Mouse (Mus musculus) heart, embryonic 16.5 days (tissue): ENCODE results near the gene Cabp1. TPM values are rescaled to one million over a fixed set of nuclear protein-coding genes. Genes with fewer than 3 reads are reported as not detected.
"Not testable (repeated sequence)": the region's sequence is repeated elsewhere in the genome, so short reads cannot be mapped to it uniquely, and the experiment has no call there.

ENCODE experiments used
- ATAC-seq: fragments of 200-750 bp; cut with Nextera tagmentation; replicated peaks from 2 replicates; pipeline ENCODE4 v1.8.0; 2017; ENCODE audit warnings: moderate number of reproducible peaks; ENCODE audit not compliant: insufficient read depth, low FRiP score; ENCODE audit errors: extremely low read depth
- H3K27ac ChIP-seq: fragments of 300-500 bp; sonication (generic); 2 replicates; pipeline ENCODE4 v1.5.1; 2014; ENCODE audit warnings: mild to moderate bottlenecking, low read length, control low read depth, moderate library complexity
- H3K27me3 ChIP-seq: fragments of 300-500 bp; sonication (generic); 2 replicates; pipeline ENCODE4 v1.6.1; 2014; ENCODE audit warnings: low read length, mixed read lengths; ENCODE audit not compliant: control insufficient read depth, insufficient read depth
- H3K36me3 ChIP-seq: fragments of 300-500 bp; sonication (generic); 2 replicates; pipeline ENCODE4 v1.6.1; 2014; ENCODE audit not compliant: control insufficient read depth, insufficient read depth
- H3K4me1 ChIP-seq: fragments of 300-500 bp; sonication (generic); 2 replicates; pipeline ENCODE4 v1.6.1; 2014; ENCODE audit warnings: low read length, mixed read lengths; ENCODE audit not compliant: control insufficient read depth, insufficient read depth
- H3K4me2 ChIP-seq: fragments of 300-500 bp; sonication (generic); 2 replicates; pipeline ENCODE4 v1.6.1; 2014; ENCODE audit warnings: low read depth, mild to moderate bottlenecking, control low read depth, low read length
- H3K4me3 ChIP-seq: fragments of 300-500 bp; sonication (generic); 2 replicates; pipeline ENCODE4 v1.5.1; 2014; ENCODE audit warnings: mild to moderate bottlenecking, control low read depth, low read length
- H3K9ac ChIP-seq: fragments of 300-500 bp; sonication (generic); 2 replicates; pipeline ENCODE4 v1.6.1; 2014; ENCODE audit warnings: low read length, control low read depth
- H3K9me3 ChIP-seq: fragments of 300-500 bp; sonication (generic); replicated peaks from 2 replicates; pipeline ENCODE4 v1.6.1; 2016; ENCODE audit warnings: low read length; ENCODE audit not compliant: control insufficient read depth
- WGBS: fragments of 180-500 bp; shearing (Covaris S2); extraction: QIAGEN DNeasy Blood & Tissue Kit; methylation state at CpG from one replicate; pipeline ENCODE4 v1.1.7; 2014; 5-methylcytosine and 5-hydroxymethylcytosine counted together
- polyA plus RNA-seq: library from polyadenylated mRNA; unstranded; fragments of >200 nt; fragmentation: Nextera tagmentation; extraction: Ambion mirVana; gene quantifications from 2 replicates; pipeline ENCODE4 v1.2.1, GENCODE M21; 2015

Cabp1 gene
- polyA plus RNA-seq, 1 experiment from 2014 or later = 0.51 TPM

- 66% methylated on average over 6 of the region's 6 CpGs for WGBS
- Histone ChIP-seq H3K4me2 (no peak overlapping the region), H3K9me3 (no peaks in the 10 kb centered on the region), H3K4me1 (peaks cover 18% of the 10 kb centered on the region), H3K27ac (peak overlapping the region; percentile 74), H3K4me3 (no peak overlapping the region), H3K9ac (no peak overlapping the region), H3K27me3 (no peaks in the 10 kb centered on the region), H3K36me3 (no peaks in the 10 kb centered on the region)
- 0 out of 2 replicates have a peak, but pooled peaks have one; percentile 12 for ATAC-seq
These were observed 26.8 kb downstream of the Cabp1 start for GRCm38 (mm10) chr5:115167396-115167795.

- Histone ChIP-seq H3K36me3 (no peaks in the 10 kb centered on the region), H3K27me3 (no peaks in the 10 kb centered on the region), H3K27ac (peak overlapping the region; percentile 74), H3K9ac (no peak overlapping the region), H3K4me1 (peaks cover 18% of the 10 kb centered on the region), H3K4me3 (no peak overlapping the region), H3K9me3 (no peaks in the 10 kb centered on the region), H3K4me2 (no peak overlapping the region)
- no peak for ATAC-seq
- WGBS = 76% methylated on average over 7 of the region's 7 CpGs
These were observed 27.4 kb downstream of the Cabp1 start for GRCm38 (mm10) chr5:115166815-115167194.

GRCm38 (mm10) chr5:115165895-115166814 is 28.0 kb downstream of the Cabp1 start:
- ATAC-seq = peak; percentile 28; the same call in 1 of the 2 replicates
- Histone ChIP-seq H3K4me2 (no peak overlapping the region), H3K9ac (0 out of 2 replicates have a peak overlapping the region, but pooled peaks have one; percentile 42), H3K4me3 (no peak overlapping the region), H3K36me3 (no peaks in the 10 kb centered on the region), H3K9me3 (no peaks in the 10 kb centered on the region), H3K27ac (peak overlapping the region; percentile 74), H3K4me1 (peaks cover 21% of the 10 kb centered on the region), H3K27me3 (no peaks in the 10 kb centered on the region)
- 34% methylated on average over 11 of the region's 11 CpGs for WGBS

- no peaks in the 10 kb centered on the region for H3K27me3 ChIP-seq
- H3K4me1 ChIP-seq = peaks cover 21% of the 10 kb centered on the region
- H3K9me3 ChIP-seq = no peaks in the 10 kb centered on the region
- H3K4me2 ChIP-seq = no peak overlapping the region
- H3K4me3 ChIP-seq = no peak overlapping the region
- H3K27ac ChIP-seq = no peak overlapping the region
- ATAC-seq = no peak
- no peaks in the 10 kb centered on the region for H3K36me3 ChIP-seq
- no peak overlapping the region for H3K9ac ChIP-seq
- WGBS = 59% methylated on average over 9 of the region's 9 CpGs
These were observed 28.8 kb downstream of the Cabp1 start for GRCm38 (mm10) chr5:115165351-115165750.

GRCm38 (mm10) chr5:115164446-115164845 is 29.7 kb downstream of the Cabp1 start:
- peaks cover 21% of the 10 kb centered on the region for H3K4me1 ChIP-seq
- H3K9me3 ChIP-seq, H3K27ac ChIP-seq, H3K27me3 ChIP-seq, ATAC-seq, H3K4me2 ChIP-seq, H3K36me3 ChIP-seq, H3K9ac ChIP-seq, H3K4me3 ChIP-seq: not testable (repeated sequence)
- WGBS = 69% methylated on average over 4 of the region's 4 CpGs

- WGBS = 45% methylated on average over 8 of the region's 8 CpGs
- no peaks in the 10 kb centered on the region for H3K9me3 ChIP-seq
- no peak overlapping the region for H3K27ac ChIP-seq
- H3K9ac ChIP-seq = no peak overlapping the region
- no peaks in the 10 kb centered on the region for H3K36me3 ChIP-seq
- H3K4me2 ChIP-seq = no peak overlapping the region
- H3K4me1 ChIP-seq = peaks cover 21% of the 10 kb centered on the region
- no peaks in the 10 kb centered on the region for H3K27me3 ChIP-seq
- no peak overlapping the region for H3K4me3 ChIP-seq
- no peak for ATAC-seq
These were observed 30.6 kb downstream of the Cabp1 start for GRCm38 (mm10) chr5:115163563-115163962.

GRCm38 (mm10) chr5:115161940-115162279 is 32.3 kb downstream of the Cabp1 start:
- not testable (repeated sequence) for H3K4me3 ChIP-seq, H3K4me2 ChIP-seq, H3K27ac ChIP-seq, H3K27me3 ChIP-seq, ATAC-seq, H3K9me3 ChIP-seq, H3K9ac ChIP-seq, H3K36me3 ChIP-seq
- H3K4me1 ChIP-seq = peaks cover 21% of the 10 kb centered on the region
- 40% methylated on average over 1 of the region's 1 CpGs for WGBS

GRCm38 (mm10) chr5:115161064-115161939 is 32.9 kb downstream of the Cabp1 start:
- H3K4me3 ChIP-seq = no peak overlapping the region
- H3K4me2 ChIP-seq = peak overlapping the region; percentile 31; the same call in 1 of the 2 replicates
- peak overlapping the region; percentile 69 for H3K27ac ChIP-seq
- no peaks in the 10 kb centered on the region for H3K27me3 ChIP-seq
- ATAC-seq = no peak
- no peaks in the 10 kb centered on the region for H3K36me3 ChIP-seq
- peaks cover 21% of the 10 kb centered on the region for H3K4me1 ChIP-seq
- 42% methylated on average over 13 of the region's 13 CpGs for WGBS
- H3K9ac ChIP-seq = no peak overlapping the region
- H3K9me3 ChIP-seq = no peaks in the 10 kb centered on the region

GRCm38 (mm10) chr5:115160655-115161054 is 33.5 kb downstream of the Cabp1 start:
- Histone ChIP-seq H3K27me3 (no peaks in the 10 kb centered on the region), H3K27ac (peak overlapping the region; percentile 69), H3K9ac (no peak overlapping the region), H3K4me1 (peaks cover 21% of the 10 kb centered on the region), H3K9me3 (no peaks in the 10 kb centered on the region), H3K36me3 (no peaks in the 10 kb centered on the region), H3K4me3 (no peak overlapping the region), H3K4me2 (no peak overlapping the region)
- WGBS = 74% methylated on average over 6 of the region's 6 CpGs
- ATAC-seq = no peak
